Comparison of ENCODE assay signal across 8 mouse cellular contexts in the genomic region with DNA sequence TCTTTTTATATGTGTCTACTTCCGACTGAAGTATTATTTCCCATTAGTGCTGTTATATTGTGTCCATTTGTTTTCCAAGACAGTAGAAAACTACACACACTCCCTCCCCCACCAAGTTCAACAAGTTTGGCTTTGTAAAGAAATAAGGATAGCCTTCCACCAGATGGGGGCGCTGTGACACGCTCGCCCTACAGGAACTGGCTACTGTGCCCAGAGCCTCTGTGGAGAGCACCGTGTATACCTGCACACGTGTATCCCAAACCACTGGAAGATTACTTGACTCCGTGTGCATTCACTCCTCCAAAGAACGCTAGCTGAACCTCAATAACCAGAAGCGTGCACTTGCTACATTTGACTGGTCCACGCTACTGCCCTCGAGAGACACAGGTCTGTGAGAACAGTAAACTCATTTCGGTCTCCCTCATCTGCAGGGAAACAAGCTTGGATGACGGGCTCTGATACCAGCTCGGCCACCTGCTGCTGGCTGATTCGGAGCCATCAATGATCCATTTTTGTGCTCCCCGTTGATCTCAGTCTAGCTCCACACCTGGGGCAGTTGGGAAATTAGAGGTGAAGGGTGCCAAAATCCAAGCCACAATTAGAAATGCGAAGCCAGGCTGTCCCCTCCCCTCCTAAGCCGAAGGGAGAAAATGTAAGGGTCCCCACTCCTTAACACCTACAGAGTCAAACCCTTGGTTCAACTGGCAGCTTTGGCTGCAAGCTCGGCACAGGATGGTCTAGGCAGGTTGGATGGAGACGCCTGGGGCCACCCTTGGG. TPM values are rescaled to one million over a fixed set of nuclear protein-coding genes. Genes with fewer than 3 reads are reported as not detected.
DNase-seq lines count a peak whose midpoint lies in the region; ATAC-seq and TF ChIP-seq lines count a peak whose summit lies in the region.

Gene Apobec3 (plus strand): TSS at position 224 of the 777 bp plus-strand sequence.

- H3K79me2 ChIP-seq in heart, adult 2 months (replicated peaks; ENCODE audit: control insufficient read depth, insufficient read depth, low read length) = no peaks in the 10 kb centered on the region

- TF ChIP-seq CTCF in heart, adult 2 months (IDR thresholded peaks at IDR 0.05) = peak; percentile 84
- peak; percentile 79 for TF ChIP-seq CTCF in lung, embryonic 14.5 days (IDR thresholded peaks at IDR 0.05; ENCODE audit: low read depth)

- peaks cover 7% of the 10 kb centered on the region for H3K36me3 ChIP-seq in heart, adult 2 months (ENCODE audit: control insufficient read depth, insufficient read depth, low read length)
- H3K36me3 ChIP-seq in lung, embryonic 14.5 days (ENCODE audit: insufficient read depth) = no peaks in the 10 kb centered on the region

- 0 out of 2 replicates have a peak, but pooled peaks have one; percentile 46 for TF ChIP-seq EP300 in heart, adult 2 months (IDR thresholded peaks at IDR 0.05; ENCODE audit: insufficient read depth, low read depth, low read length)

- no peaks in the 10 kb centered on the region for H3K27me3 ChIP-seq in heart, adult 2 months (ENCODE audit: control insufficient read depth, insufficient read depth, low read length)
- peaks cover 14% of the 10 kb centered on the region; the same call in 1 of the 2 replicates for H3K27me3 ChIP-seq in lung, embryonic 14.5 days (ENCODE audit: insufficient read depth, low read length)

- under 1% methylated on average over 20 of the region's 20 CpGs for WGBS in heart, adult 2 months
- WGBS in lung, embryonic 14.5 days = 1% methylated on average over 20 of the region's 20 CpGs

- H3K27ac ChIP-seq in heart, adult 2 months = peak within 1 kb of the TSS; percentile 88
- H3K27ac ChIP-seq in lung, embryonic 14.5 days (ENCODE audit: low read depth) = peak within 1 kb of the TSS; percentile 62

- H3K9ac ChIP-seq in heart, adult 2 months (ENCODE audit: low read depth, low read length) = peak within 1 kb of the TSS; percentile 75
- peak within 1 kb of the TSS; percentile 49 for H3K9ac ChIP-seq in lung, embryonic 14.5 days

- TF ChIP-seq POLR2A in heart, adult 2 months (IDR thresholded peaks at IDR 0.05; ENCODE audit: insufficient read depth, low read depth, low read length) = 0 out of 2 replicates have a peak, but pooled peaks have one; percentile 43

- peak; percentile 93 for DNase-seq in CD4-positive, CD25-positive, alpha-beta regulatory T cell, adult 2 months (ENCODE audit: low read depth, low spot score)
- peak; percentile 70 for DNase-seq in adrenal gland, adult 2 months
- peak; percentile 61 for DNase-seq in embryo, embryonic 9.5 days (ENCODE audit: extremely low spot score)
- peak; percentile 77 to 81 for DNase-seq in heart, adult 2 months
- DNase-seq in kidney, adult 18-20 months = peak; percentile 61
- peak; percentile 86 for DNase-seq in lung, embryonic 14.5 days
- DNase-seq in thymus, postnatal 4 days = peak; percentile 94

- intact Hi-C loops in heart, adult 2 months (cut with DNase I) = loop anchor here (2.0 kb wide), 1 partner anchor 19 kb away; no protein-coding TSS in a partner anchor

- ATAC-seq in lung, embryonic 14.5 days (ENCODE audit: insufficient read depth) = peak; percentile 64
- ATAC-seq in neutrophil, adult 5-6 weeks (ENCODE audit: extremely low read depth, insufficient number of reproducible peaks, low FRiP score, poor library complexity, severe bottlenecking) = peak; percentile 71

- H3K9me3 ChIP-seq in lung, embryonic 14.5 days (ENCODE audit: low read depth, low read length) = no peaks in the 10 kb centered on the region

- peak within 1 kb of the TSS; percentile 74 for H3K4me3 ChIP-seq in heart, adult 2 months
- H3K4me3 ChIP-seq in lung, embryonic 14.5 days (ENCODE audit: low read depth, low read length) = peak within 1 kb of the TSS; percentile 40

- H3K4me2 ChIP-seq in lung, embryonic 14.5 days = peak within 1 kb of the TSS; percentile 69

- H3K4me1 ChIP-seq in heart, adult 2 months (ENCODE audit: control insufficient read depth, insufficient read depth, low read length) = peaks cover 15% of the 10 kb centered on the region
- no peaks in the 10 kb centered on the region for H3K4me1 ChIP-seq in lung, embryonic 14.5 days (ENCODE audit: insufficient read depth)

RNA-seq across cellular contexts. Expression of gene Apobec3, which starts in this region (rescaled TPM):
- total RNA-seq in adrenal gland, adult 2 months (2021) = 10 to 100 TPM; 13.1 to 16.5 TPM
- polyA plus RNA-seq in adrenal gland, adult 2 months (2012; rRNA removed) = 5.2 and 6.7 TPM in 2 replicates
- 1 to 10 TPM; 6.8 to 7.1 TPM for total RNA-seq in heart, adult 2 months (2021)
- polyA plus RNA-seq in heart, adult 2 months (2012; rRNA removed) = 13.9 and 16.3 TPM in 2 replicates
- 19.8 and 23.2 TPM in 2 replicates for polyA plus RNA-seq in lung, embryonic 14.5 days (2014; fragmentation: Nextera tagmentation; extraction: Ambion mirVana)
- total RNA-seq in neutrophil, adult 5-6 weeks (2017) = 473 and 531 TPM in 2 replicates

Comparison
In these comparisons a context has a peak if more than half of its experiments do, and no peak if none do; other contexts are left out.
1. Peak in every context shown above with its lines: DNase-seq, ATAC-seq, H3K4me3 ChIP-seq and H3K27ac ChIP-seq.
2. RNA of gene Apobec3 (total RNA-seq): 473 to 531 TPM in neutrophil, adult 5-6 weeks; 13.1 to 16.5 TPM in adrenal gland, adult 2 months and 6.8 to 7.1 TPM in heart, adult 2 months; every median in the first group is over 10 times any median in the second.